Mouse (Mus musculus) hindbrain, postnatal 0 days (tissue): ENCODE data around the gene Mta1. TPM values are rescaled to one million over a fixed set of nuclear protein-coding genes. Genes with fewer than 3 reads are reported as not detected.

Source experiments
- ATAC-seq: fragments of 200-750 bp; cut with Nextera tagmentation; 2 replicates; pipeline ENCODE4 v1.8.0; 2017; ENCODE audit warnings: mild to moderate bottlenecking, moderate TSS enrichment, moderate library complexity
- DNase-seq: peaks from one replicate; pipeline ENCODE4 v3.0.0-alpha.2; 2015; ENCODE audit warnings: low spot score
- H3K27ac ChIP-seq: fragments of 300-500 bp; sonication (generic); 2 replicates; pipeline ENCODE4 v1.5.1; 2014; ENCODE audit warnings: mild to moderate bottlenecking
- H3K27me3 ChIP-seq: fragments of 300-500 bp; sonication (generic); 2 replicates; pipeline ENCODE4 v1.6.1; 2014; ENCODE audit warnings: low read length, mixed read lengths; ENCODE audit not compliant: insufficient read depth
- H3K36me3 ChIP-seq: fragments of 300-500 bp; sonication (generic); 2 replicates; pipeline ENCODE4 v1.6.1; 2014; ENCODE audit warnings: low read length, mixed read lengths; ENCODE audit not compliant: insufficient read depth
- H3K4me1 ChIP-seq: fragments of 300-500 bp; sonication (generic); 2 replicates; pipeline ENCODE4 v1.6.1; 2014; ENCODE audit warnings: antibody characterized with exemption, low read length, mixed read lengths; ENCODE audit not compliant: insufficient read depth
- H3K4me2 ChIP-seq: fragments of 300-500 bp; sonication (generic); 2 replicates; pipeline ENCODE4 v1.6.1; 2014; ENCODE audit warnings: low read depth, mild to moderate bottlenecking, low read length, moderate library complexity, mixed read lengths
- H3K4me3 ChIP-seq: fragments of 300-500 bp; sonication (generic); 2 replicates; pipeline ENCODE4 v1.5.1; 2014; ENCODE audit warnings: low read length
- H3K9ac ChIP-seq: fragments of 300-500 bp; sonication (generic); replicated peaks from 2 replicates; pipeline ENCODE4 v1.6.1; 2014; ENCODE audit warnings: mild to moderate bottlenecking, low read length, moderate library complexity, mixed read lengths
- H3K9me3 ChIP-seq: fragments of 300-500 bp; sonication (generic); 2 replicates; pipeline ENCODE4 v1.6.1; 2016; ENCODE audit warnings: low read length, mixed read lengths
- CTCF ChIP-seq: IDR thresholded peaks from 2 replicates; pipeline ENCODE4 v1.5.1; 2016; ENCODE audit warnings: antibody characterized with exemption, control low read depth, low read depth
- WGBS: fragments of 180-500 bp; shearing (Covaris S2); extraction: QIAGEN DNeasy Blood & Tissue Kit; methylation state at CpG from one replicate; pipeline ENCODE4 v1.1.7; 2014; 5-methylcytosine and 5-hydroxymethylcytosine counted together
- polyA plus RNA-seq: library from polyadenylated mRNA; unstranded; fragments of >200 nt; fragmentation: Nextera tagmentation; extraction: Ambion mirVana; gene quantifications from 2 replicates; pipeline ENCODE4 v1.2.1, GENCODE M21; 2015
- total RNA-seq: library from RNA; depleted of rRNA; stranded (reverse); fragments of >200 nt; gene quantifications from 2 replicates; pipeline ENCODE4 v1.2.3, GENCODE M21; 2014; rRNA removed

Gene Mta1
- total RNA-seq (57.6 and 65.0 TPM in 2 replicates), polyA plus RNA-seq (13.1 and 13.5 TPM in 2 replicates)

- DNase-seq (peak; percentile 78), ATAC-seq (peak; percentile 52)
- no peak for TF ChIP-seq CTCF
- Histone ChIP-seq H3K4me1 (peaks cover 30% of the 10 kb centered on the region), H3K27ac (peak within 1 kb of the TSS; percentile 89), H3K4me3 (peak within 1 kb of the TSS; percentile 90), H3K9ac (peak within 1 kb of the TSS; percentile 99), H3K36me3 (no peaks in the 10 kb centered on the region), H3K4me2 (peak within 1 kb of the TSS; percentile 81), H3K9me3 (no peaks in the 10 kb centered on the region), H3K27me3 (no peaks in the 10 kb centered on the region)
- under 1% methylated on average over 18 of the region's 53 CpGs for WGBS
Observed at GRCm38 (mm10) chr12:113097749-113098281, at the start of gene Mta1. Gene Mta1, plus strand, starts transcription at chr12:113098278.

GRCm38 (mm10) chr12:113049836-113050235 is 48.2 kb upstream of the Mta1 start:
- Histone ChIP-seq H3K27ac (no peak overlapping the region), H3K4me1 (no peaks in the 10 kb centered on the region), H3K9ac (no peak overlapping the region), H3K9me3 (no peaks in the 10 kb centered on the region), H3K4me2 (no peak overlapping the region), H3K27me3 (no peaks in the 10 kb centered on the region), H3K4me3 (no peak overlapping the region), H3K36me3 (peaks cover 29% of the 10 kb centered on the region)
- no peak for TF ChIP-seq CTCF
- 96% methylated on average over 9 of the region's 9 CpGs for WGBS
- ATAC-seq (no peak), DNase-seq (no peak)

- H3K9me3 ChIP-seq, result no peaks in the 10 kb centered on the region
- no peaks in the 10 kb centered on the region for H3K4me1 ChIP-seq
- WGBS, result 95% methylated on average over 12 of the region's 12 CpGs
- H3K36me3 ChIP-seq, result peaks cover 37% of the 10 kb centered on the region
- DNase-seq (no peak), ATAC-seq (no peak)
- no peak overlapping the region for H3K4me2 ChIP-seq
- TF ChIP-seq CTCF, result no peak
- H3K27me3 ChIP-seq, result no peaks in the 10 kb centered on the region
- no peak overlapping the region for H3K27ac ChIP-seq
- H3K9ac ChIP-seq, result no peak overlapping the region
- no peak overlapping the region for H3K4me3 ChIP-seq
Observed at GRCm38 (mm10) chr12:113050671-113051070, 47.4 kb upstream of the Mta1 start.

- no peaks in the 10 kb centered on the region for H3K27me3 ChIP-seq
- no peak overlapping the region for H3K4me2 ChIP-seq
- no peak overlapping the region for H3K9ac ChIP-seq
- TF ChIP-seq CTCF, result no peak
- no peak overlapping the region for H3K4me3 ChIP-seq
- ATAC-seq, result no peak
- H3K4me1 ChIP-seq, result no peaks in the 10 kb centered on the region
- no peaks in the 10 kb centered on the region for H3K9me3 ChIP-seq
- DNase-seq, result no peak
- 66% methylated on average over 9 of the region's 9 CpGs for WGBS
- peaks cover 40% of the 10 kb centered on the region for H3K36me3 ChIP-seq
- no peak overlapping the region for H3K27ac ChIP-seq
Observed at GRCm38 (mm10) chr12:113051628-113052403, 46.3 kb upstream of the Mta1 start.

- no peak for ATAC-seq
- no peak overlapping the region for H3K4me3 ChIP-seq
- H3K9me3 ChIP-seq, result no peaks in the 10 kb centered on the region
- no peaks in the 10 kb centered on the region for H3K27me3 ChIP-seq
- H3K4me1 ChIP-seq, result no peaks in the 10 kb centered on the region
- H3K4me2 ChIP-seq, result no peak overlapping the region
- DNase-seq, result no peak
- H3K27ac ChIP-seq, result no peak overlapping the region
- no peak overlapping the region for H3K9ac ChIP-seq
- no peak for TF ChIP-seq CTCF
- 92% methylated on average over 8 of the region's 8 CpGs for WGBS
- H3K36me3 ChIP-seq, result peaks cover 62% of the 10 kb centered on the region
Observed at GRCm38 (mm10) chr12:113056089-113056488, 42.0 kb upstream of the Mta1 start.

DNA sequence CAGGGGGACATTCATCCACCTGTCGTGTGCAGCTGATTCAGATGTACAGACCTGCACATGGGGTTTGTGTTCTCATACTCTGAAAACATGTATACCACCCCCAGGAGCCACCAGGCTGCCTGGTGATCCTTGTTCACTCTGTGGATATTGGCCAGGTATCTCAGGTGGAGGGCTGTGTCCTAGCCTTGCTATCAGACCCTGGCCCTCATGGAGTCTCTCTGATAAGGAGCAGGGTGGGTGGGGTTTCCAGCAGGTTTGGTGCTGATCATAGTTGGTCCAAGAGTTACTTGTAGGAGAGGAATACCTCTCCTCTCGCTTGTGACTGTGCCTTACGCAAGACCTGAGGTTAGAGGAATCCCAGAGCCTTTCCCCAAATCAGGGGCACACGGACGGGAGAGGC is 37.9 kb upstream of the Mta1 start:
- H3K4me1 ChIP-seq, result no peaks in the 10 kb centered on the region
- no peaks in the 10 kb centered on the region for H3K27me3 ChIP-seq
- TF ChIP-seq CTCF, result no peak
- no peak overlapping the region for H3K27ac ChIP-seq
- no peak overlapping the region for H3K4me2 ChIP-seq
- no peak overlapping the region for H3K4me3 ChIP-seq
- peaks cover 64% of the 10 kb centered on the region for H3K36me3 ChIP-seq
- no peak for DNase-seq
- no peak overlapping the region for H3K9ac ChIP-seq
- WGBS, result 96% methylated on average over 5 of the region's 5 CpGs
- H3K9me3 ChIP-seq, result no peaks in the 10 kb centered on the region
- ATAC-seq, result no peak

DNA sequence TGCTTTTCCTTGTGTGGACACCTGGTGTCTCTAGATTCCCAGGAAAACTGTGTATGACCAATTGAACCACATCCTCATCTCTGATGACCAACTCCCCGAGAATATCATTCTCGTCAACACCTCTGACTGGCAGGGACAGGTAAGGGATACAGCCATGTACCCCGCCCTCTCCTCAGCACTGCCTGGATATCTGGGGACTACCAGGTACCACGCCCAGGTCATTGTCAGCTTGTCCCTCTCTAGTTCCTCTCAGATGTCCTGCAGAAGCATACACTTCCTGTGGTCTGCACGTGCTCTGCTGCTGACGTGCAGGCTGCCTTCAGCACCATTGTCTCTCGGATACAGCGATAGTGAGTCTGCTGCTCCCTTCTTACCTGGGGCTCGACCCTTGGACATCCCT is 36.5 kb upstream of the Mta1 start:
- Histone ChIP-seq H3K4me2 (no peak overlapping the region), H3K9me3 (no peaks in the 10 kb centered on the region), H3K4me1 (no peaks in the 10 kb centered on the region), H3K27me3 (no peaks in the 10 kb centered on the region), H3K36me3 (peaks cover 59% of the 10 kb centered on the region), H3K4me3 (no peak overlapping the region), H3K9ac (no peak overlapping the region), H3K27ac (no peak overlapping the region)
- TF ChIP-seq CTCF, result no peak
- 86% methylated on average over 9 of the region's 9 CpGs for WGBS
- no peak for ATAC-seq
- DNase-seq, result no peak
